Mouse (Mus musculus) MEL (cell line): ENCODE results near the gene Card11. TPM values are rescaled to one million over a fixed set of nuclear protein-coding genes. Genes with fewer than 3 reads are reported as not detected.

Source experiments
- DNase-seq: peaks from one replicate; pipeline ENCODE4 v3.0.0; 2011; ENCODE audit warnings: low read depth, low spot score
- H3K27ac ChIP-seq: 2 replicates; pipeline ENCODE4 v1.5.1; 2012; ENCODE audit warnings: low read depth, mild to moderate bottlenecking, control low read depth, low read length, moderate library complexity; ENCODE audit not compliant: control insufficient read depth
- H3K27me3 ChIP-seq, 2 experiments: fragments of 150-350 bp in 1 of 2; sonication (generic) in 1 of 2; 2 replicates each; pipeline ENCODE4 v1.6.1; 2012; ENCODE audit warnings: low read length in 2 of 2, mild to moderate bottlenecking in 2 of 2, improper control_type of control experiment in 1 of 2, moderate library complexity in 1 of 2; ENCODE audit not compliant: insufficient read depth in 2 of 2, control insufficient read depth in 1 of 2
- H3K36me3 ChIP-seq, 2 experiments: 2 replicates each; pipeline ENCODE4 v1.6.1; 2012 to 2014; ENCODE audit warnings: low read length in 2 of 2, improper control_type of control experiment in 1 of 2, inconsistent platforms in 1 of 2, mild to moderate bottlenecking in 1 of 2; ENCODE audit not compliant: insufficient read depth in 2 of 2, control insufficient read depth in 1 of 2
- H3K4me1 ChIP-seq, 2 experiments: fragments of 150-350 bp in 1 of 2; sonication (generic) in 1 of 2; 2 replicates each; pipeline ENCODE4 v1.6.1; 2012; ENCODE audit warnings: low read length in 2 of 2, improper control_type of control experiment in 1 of 2, mild to moderate bottlenecking in 1 of 2; ENCODE audit not compliant: insufficient read depth in 2 of 2, control insufficient read depth in 1 of 2
- H3K4me3 ChIP-seq, 2 experiments: fragments of 150-350 bp in 1 of 2; sonication (generic) in 1 of 2; 2 replicates each; pipeline ENCODE4 v1.5.1; 2012; ENCODE audit warnings: low read depth in 2 of 2, low read length in 2 of 2, mild to moderate bottlenecking in 2 of 2, moderate library complexity in 2 of 2, control low read depth in 1 of 2, improper control_type of control experiment in 1 of 2; ENCODE audit not compliant: control insufficient read depth in 1 of 2, insufficient read depth in 1 of 2
- H3K79me2 ChIP-seq: 2 replicates; pipeline ENCODE4 v1.6.1; 2012; ENCODE audit warnings: mild to moderate bottlenecking, low read length, moderate library complexity; ENCODE audit not compliant: control insufficient read depth, poor library complexity, insufficient read depth
- H3K9ac ChIP-seq: 2 replicates; pipeline ENCODE4 v1.6.1; 2012; ENCODE audit warnings: low read depth, mild to moderate bottlenecking, control low read depth, low read length, moderate library complexity; ENCODE audit not compliant: control insufficient read depth, poor library complexity, severe bottlenecking
- H3K9me3 ChIP-seq: fragments of 150-350 bp; sonication (generic); replicated peaks from 2 replicates; pipeline ENCODE4 v1.6.1; 2012; ENCODE audit warnings: mild to moderate bottlenecking, low read length, improper control_type of control experiment, moderate library complexity; ENCODE audit not compliant: insufficient read depth
- BHLHE40 ChIP-seq: IDR thresholded peaks from 2 replicates; pipeline ENCODE4 v1.6.1; 2012; ENCODE audit warnings: low read depth, mild to moderate bottlenecking, inconsistent platforms, low read length, improper control_type of control experiment, borderline replicate concordance
- CHD2 ChIP-seq: IDR thresholded peaks from 2 replicates; pipeline ENCODE4 v1.6.1; 2011; ENCODE audit warnings: low read length, improper control_type of control experiment
- CTCF ChIP-seq, 3 experiments: IDR thresholded peaks in 2 of 3; conservative IDR thresholded peaks in 1 of 3; 2 replicates each; pipeline ENCODE4 v1.5.1; 2011 to 2012; ENCODE audit warnings: low read length in 3 of 3, low read depth in 2 of 3, mild to moderate bottlenecking in 2 of 3, improper control_type of control experiment in 1 of 3, inconsistent platforms in 1 of 3, mixed read lengths in 1 of 3, moderate library complexity in 1 of 3; ENCODE audit not compliant: control insufficient read depth in 1 of 3, insufficient read depth in 1 of 3, poor library complexity in 1 of 3, severe bottlenecking in 1 of 3
- E2F4 ChIP-seq: IDR thresholded peaks from 2 replicates; pipeline ENCODE4 v1.6.1; 2011; ENCODE audit warnings: low read depth, low read length, improper control_type of control experiment, borderline replicate concordance
- EP300 ChIP-seq, 2 experiments: IDR thresholded peaks; 2 replicates each; pipeline ENCODE4 v1.6.1; 2011; ENCODE audit warnings: improper control_type of control experiment in 2 of 2, low read length in 2 of 2, low read depth in 1 of 2, mild to moderate bottlenecking in 1 of 2
- ETS1 ChIP-seq: IDR thresholded peaks from 2 replicates; pipeline ENCODE4 v1.6.1; 2012; ENCODE audit warnings: low read depth, mild to moderate bottlenecking, inconsistent platforms, low read length, improper control_type of control experiment, moderate library complexity
- GATA1 ChIP-seq: IDR thresholded peaks from 2 replicates; pipeline ENCODE4 v1.6.1; 2011; ENCODE audit warnings: low read depth, low read length, improper control_type of control experiment
- HCFC1 ChIP-seq: IDR thresholded peaks from 2 replicates; pipeline ENCODE4 v1.6.1; 2012; ENCODE audit warnings: low read depth, mild to moderate bottlenecking, inconsistent platforms, low read length, improper control_type of control experiment, moderate library complexity
- KAT2A ChIP-seq: conservative IDR thresholded peaks from 2 replicates; pipeline ENCODE4 v1.6.1; 2012; ENCODE audit warnings: low read depth, low read length, improper control_type of control experiment, inconsistent platforms
- MAX ChIP-seq: IDR thresholded peaks from 2 replicates; pipeline ENCODE4 v1.6.1; 2011; ENCODE audit warnings: low read length, improper control_type of control experiment
- MXI1 ChIP-seq: IDR thresholded peaks from 2 replicates; pipeline ENCODE4 v1.6.1; 2011; ENCODE audit warnings: mild to moderate bottlenecking, low read depth, low read length, improper control_type of control experiment
- MYB ChIP-seq: IDR thresholded peaks from 2 replicates; pipeline ENCODE4 v1.6.1; 2011; ENCODE audit warnings: mild to moderate bottlenecking, low read depth, low read length, improper control_type of control experiment
- MYC ChIP-seq: IDR thresholded peaks from 2 replicates; pipeline ENCODE4 v1.6.1; 2011; ENCODE audit warnings: low read depth, mild to moderate bottlenecking, low read length, improper control_type of control experiment, moderate library complexity
- NRF1 ChIP-seq: IDR thresholded peaks from 2 replicates; pipeline ENCODE4 v1.6.1; 2014; ENCODE audit warnings: low read depth, mild to moderate bottlenecking, inconsistent platforms, low read length, improper control_type of control experiment, moderate library complexity; ENCODE audit not compliant: poor library complexity, insufficient read depth, severe bottlenecking
- POLR2A ChIP-seq, 2 experiments: IDR thresholded peaks; 2 replicates each; pipeline ENCODE4 v1.6.1; 2011 to 2012; ENCODE audit warnings: low read length in 2 of 2, mild to moderate bottlenecking in 2 of 2, control low read depth in 1 of 2, improper control_type of control experiment in 1 of 2, low read depth in 1 of 2, moderate library complexity in 1 of 2; ENCODE audit not compliant: control insufficient read depth in 1 of 2, insufficient read depth in 1 of 2, poor library complexity in 1 of 2
- POLR2AphosphoS2 ChIP-seq: IDR thresholded peaks from 2 replicates; pipeline ENCODE4 v1.6.1; 2011; ENCODE audit warnings: low read length, improper control_type of control experiment
- RAD21 ChIP-seq: IDR thresholded peaks from 2 replicates; pipeline ENCODE4 v1.6.1; 2011; ENCODE audit warnings: mild to moderate bottlenecking, low read depth, low read length, improper control_type of control experiment
- RCOR1 ChIP-seq: IDR thresholded peaks from 2 replicates; pipeline ENCODE4 v1.6.1; 2012; ENCODE audit warnings: low read depth, mild to moderate bottlenecking, inconsistent platforms, low read length, improper control_type of control experiment
- SIN3A ChIP-seq: IDR thresholded peaks from 2 replicates; pipeline ENCODE4 v1.6.1; 2012; ENCODE audit warnings: low read length, improper control_type of control experiment, inconsistent platforms
- SMC3 ChIP-seq: IDR thresholded peaks from 2 replicates; pipeline ENCODE4 v1.6.1; 2011; ENCODE audit warnings: low read depth, low read length, improper control_type of control experiment
- TAL1 ChIP-seq: IDR thresholded peaks from 2 replicates; pipeline ENCODE4 v1.6.1; 2012; ENCODE audit warnings: mild to moderate bottlenecking, inconsistent platforms, low read length, moderate library complexity, mixed read lengths
- TBP ChIP-seq: IDR thresholded peaks from 2 replicates; pipeline ENCODE4 v1.8.0; 2011; ENCODE audit warnings: low read depth, low read length, improper control_type of control experiment
- TCF12 ChIP-seq: IDR thresholded peaks from 2 replicates; pipeline ENCODE4 v1.6.1; 2014; ENCODE audit warnings: low read depth, mild to moderate bottlenecking, inconsistent platforms, low read length, improper control_type of control experiment, moderate library complexity
- UBTF ChIP-seq: IDR thresholded peaks from 2 replicates; pipeline ENCODE4 v1.6.1; 2012; ENCODE audit warnings: low read depth, mild to moderate bottlenecking, inconsistent platforms, low read length, improper control_type of control experiment, moderate library complexity, borderline replicate concordance; ENCODE audit not compliant: insufficient read depth
- USF1 ChIP-seq: IDR thresholded peaks from 2 replicates; pipeline ENCODE4 v1.6.1; 2014; ENCODE audit warnings: low read depth, mild to moderate bottlenecking, inconsistent platforms, low read length, improper control_type of control experiment, moderate library complexity
- ZC3H11A ChIP-seq: IDR thresholded peaks from 2 replicates; pipeline ENCODE4 v1.6.1; 2012; ENCODE audit warnings: low read depth, mild to moderate bottlenecking, inconsistent platforms, low read length, improper control_type of control experiment
- polyA plus RNA-seq, 2 experiments: library from polyadenylated mRNA; stranded (reverse) in 1 of 2; unstranded in 1 of 2; fragments of >175 nt in 1 of 2; fragments of >200 nt in 1 of 2; gene quantifications; 2 replicates each; pipeline versions ENCODE4 v1.2.1 to v1.2.4; 2012; ENCODE audit warnings: low replicate concordance in 2 of 2, low read depth in 1 of 2; ENCODE audit not compliant: insufficient read length in 2 of 2, insufficient read depth in 1 of 2, missing spikeins in 1 of 2
- total RNA-seq: library from RNA; depleted of rRNA; stranded (reverse); fragments of 300-350 nt; gene quantifications from 2 replicates; pipeline ENCODE4 v1.2.3, GENCODE M21; 2012

Card11 gene
- total and polyA plus RNA-seq, 3 experiments, result not detected

DNA sequence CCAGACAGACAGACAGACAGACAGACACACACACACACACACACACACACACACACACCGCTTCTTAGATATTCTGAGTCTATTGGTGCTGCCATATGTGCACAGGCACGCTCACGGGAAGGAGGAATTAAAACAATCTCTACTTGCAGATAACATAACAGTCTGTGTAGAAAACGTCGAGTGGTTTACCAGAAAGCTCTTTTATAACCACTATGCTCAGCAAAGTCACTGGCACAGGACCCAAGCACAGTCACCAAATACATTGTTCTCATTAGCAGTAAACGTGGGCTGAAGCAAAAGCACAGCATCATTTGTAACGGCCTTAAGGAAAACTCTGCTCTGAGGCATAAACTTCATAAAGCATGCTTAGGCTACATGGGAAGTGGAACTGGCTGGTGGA lies 176.3 kb downstream of the Card11 start:
- peak; percentile 69 for DNase-seq
- Histone ChIP-seq H3K4me1 (peaks cover 13 to 25% of the 10 kb centered on the region in 2 experiments), H3K9ac (peak overlapping the region; percentile 26; the same call in 1 of the 2 replicates), H3K79me2 (peaks cover 23% of the 10 kb centered on the region), H3K27me3 (no peaks in the 10 kb centered on the region), H3K9me3 (no peaks in the 10 kb centered on the region), H3K36me3 (peaks cover 0 to 21% of the 10 kb centered on the region in 2 experiments; a peak in 2 of 4 replicates), H3K27ac (peak overlapping the region; percentile 30), H3K4me3 (no peak overlapping the region)
- TF ChIP-seq CTCF (IDR thresholded peaks at IDR 0.05 in 2 of 3, conservative IDR thresholded peaks at IDR 0.05 in 1 of 3; ENCODE audit: control insufficient read depth in 1 of 3, insufficient read depth in 1 of 3, low read depth in 2 of 3, low read length in 3 of 3, poor library complexity in 1 of 3, severe bottlenecking in 1 of 3), result no peak
- TF ChIP-seq TAL1, result no peak
- peak; percentile 54 for TF ChIP-seq ETS1
- no peak for TF ChIP-seq USF1
- TF ChIP-seq MAX, result peak; percentile 49
- no peak for TF ChIP-seq POLR2AphosphoS2
- TF ChIP-seq NRF1, result 0 out of 2 replicates have a peak, but pooled peaks have one; percentile 14
- no peak for TF ChIP-seq HCFC1
- no peak for TF ChIP-seq CHD2
- TF ChIP-seq BHLHE40, result peak; percentile 72; the same call in 1 of the 2 replicates
- peak; percentile 51; the same call in 1 of the 2 replicates for TF ChIP-seq GATA1
- TF ChIP-seq E2F4, result 0 out of 2 replicates have a peak, but pooled peaks have one; percentile 42
- TF ChIP-seq TBP, result peak; percentile 47; the same call in 1 of the 2 replicates
- no peak for TF ChIP-seq UBTF
- TF ChIP-seq POLR2A (IDR thresholded peaks at IDR 0.05; ENCODE audit: control insufficient read depth in 1 of 2, insufficient read depth in 1 of 2, low read depth in 1 of 2, low read length in 2 of 2, poor library complexity in 1 of 2), result no peak
- peak; percentile 31; the same call in 1 of the 2 replicates for TF ChIP-seq TCF12
- no peak for TF ChIP-seq KAT2A
- TF ChIP-seq MYC, result no peak
- no peak for TF ChIP-seq RAD21
- peak; percentile 78 for TF ChIP-seq RCOR1
- TF ChIP-seq EP300 (IDR thresholded peaks at IDR 0.05; ENCODE audit: low read depth in 1 of 2, low read length in 2 of 2), result peak; percentile 28 to 50; a peak in 3 of 4 replicates
- TF ChIP-seq MXI1, result no peak; the same call in 1 of the 2 replicates
- no peak for TF ChIP-seq ZC3H11A
- peak; percentile 72 for TF ChIP-seq SIN3A
- no peak for TF ChIP-seq SMC3
- peak; percentile 58; the same call in 1 of the 2 replicates for TF ChIP-seq MYB
- TF ChIP-seq, all 39 proteins: peak for 12
